Mouse (Mus musculus) liver, adult 2 months (tissue): ENCODE results near the gene 6430628N08Rik. TPM values are rescaled to one million over a fixed set of nuclear protein-coding genes. Genes with fewer than 3 reads are reported as not detected.

Source experiments
- DNase-seq: peaks from one replicate; pipeline ENCODE4 v3.0.0-alpha.2; 2011; ENCODE audit warnings: low read depth, low spot score; ENCODE audit errors: extremely low read depth
- H3K27ac ChIP-seq: fragments of 200-500 bp; replicated peaks from 2 replicates; pipeline ENCODE4 v1.5.1; 2012; ENCODE audit warnings: low read depth, mild to moderate bottlenecking, control low read depth, inconsistent platforms, low read length; ENCODE audit not compliant: insufficient read depth
- H3K27me3 ChIP-seq: fragments of 200-500 bp; 2 replicates; pipeline ENCODE4 v1.6.1; 2012; ENCODE audit warnings: mild to moderate bottlenecking, moderate library complexity, low read length, inconsistent platforms; ENCODE audit not compliant: control insufficient read depth, insufficient read depth
- H3K36me3 ChIP-seq: fragments of 200-500 bp; 2 replicates; pipeline ENCODE4 v1.6.1; 2012; ENCODE audit warnings: low read length, inconsistent platforms; ENCODE audit not compliant: control insufficient read depth, insufficient read depth
- H3K4me1 ChIP-seq: fragments of 200-500 bp; 2 replicates; pipeline ENCODE4 v1.6.1; 2011; ENCODE audit warnings: low read length; ENCODE audit not compliant: control insufficient read depth, insufficient read depth
- H3K4me3 ChIP-seq: fragments of 200-500 bp; 2 replicates; pipeline ENCODE4 v1.5.1; 2011; ENCODE audit warnings: low read depth, mild to moderate bottlenecking, control low read depth, low read length, moderate library complexity; ENCODE audit not compliant: insufficient read depth
- H3K79me2 ChIP-seq: fragments of 200-500 bp; 2 replicates; pipeline ENCODE4 v1.6.1; 2012; ENCODE audit warnings: inconsistent platforms, mild to moderate bottlenecking, low read length, moderate library complexity; ENCODE audit not compliant: control insufficient read depth, insufficient read depth
- H3K9ac ChIP-seq: fragments of 200-500 bp; 2 replicates; pipeline ENCODE4 v1.6.1; 2012; ENCODE audit warnings: low read depth, mild to moderate bottlenecking, control low read depth, inconsistent platforms, low read length
- CTCF ChIP-seq: fragments of 200-500 bp; IDR thresholded peaks from 2 replicates; pipeline ENCODE4 v1.5.1; 2011; ENCODE audit warnings: low read depth, low read length, control low read depth
- POLR2A ChIP-seq: fragments of 200-500 bp; IDR thresholded peaks from 2 replicates; pipeline ENCODE4 v1.6.1; 2011; ENCODE audit warnings: low read length, control low read depth; ENCODE audit not compliant: insufficient read depth; ENCODE audit errors: extremely low read depth
- WGBS: fragments of 180-500 bp; shearing (Covaris S2); methylation state at CpG from one replicate; pipeline ENCODE4 v1.1.7; 2018; 5-methylcytosine and 5-hydroxymethylcytosine counted together
- polyA plus RNA-seq: library from polyadenylated mRNA; depleted of rRNA; stranded (reverse); fragments of >200 nt; gene quantifications from 2 replicates; pipeline ENCODE4 v1.2.3, GENCODE M21; 2012
- total RNA-seq: library from RNA; depleted of rRNA; stranded (reverse); fragments of >200 nt; gene quantifications from 2 replicates; pipeline ENCODE4 v1.2.3, GENCODE M21; 2014

6430628N08Rik gene
- total and polyA plus RNA-seq, 2 experiments = not detected

- no peaks in the 10 kb centered on the region for H3K27me3 ChIP-seq
- H3K4me3 ChIP-seq = no peak overlapping the region
- no peak overlapping the region for H3K9ac ChIP-seq
- WGBS = 31% methylated on average over 3 of the region's 3 CpGs
- no peaks in the 10 kb centered on the region for H3K79me2 ChIP-seq
- H3K36me3 ChIP-seq = no peaks in the 10 kb centered on the region
- peaks cover 9% of the 10 kb centered on the region; the same call in 1 of the 2 replicates for H3K4me1 ChIP-seq
- peak; percentile 91 for DNase-seq
- TF ChIP-seq POLR2A = no peak
- no peak for TF ChIP-seq CTCF
- H3K27ac ChIP-seq = no peak overlapping the region
Measured at GRCm38 (mm10) chr4:115906791-115907190, 16.3 kb downstream of the 6430628N08Rik start.

DNA sequence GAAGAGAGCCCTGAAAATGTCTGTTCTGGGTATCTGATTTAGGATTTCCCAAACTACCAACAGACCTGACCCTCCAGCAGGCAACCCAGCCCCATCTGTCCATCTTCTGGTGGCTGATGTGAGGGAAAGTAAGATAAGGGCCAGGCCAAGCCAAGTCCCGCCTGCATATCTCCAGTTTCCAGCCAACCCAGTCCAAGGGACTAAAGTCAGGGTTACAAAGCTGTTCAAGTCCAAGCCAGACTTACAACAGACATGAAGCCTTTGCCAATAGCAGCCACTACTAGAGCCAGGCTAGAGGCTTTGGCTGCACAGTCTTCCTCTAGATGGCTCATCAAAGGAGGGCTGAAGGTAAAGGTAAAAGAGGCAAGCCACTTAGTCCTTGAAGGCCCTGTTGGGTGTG is 17.5 kb downstream of the 6430628N08Rik start:
- no peaks in the 10 kb centered on the region for H3K27me3 ChIP-seq
- H3K4me3 ChIP-seq = no peak overlapping the region
- TF ChIP-seq CTCF = no peak
- no peak for TF ChIP-seq POLR2A
- peak; percentile 95 for DNase-seq
- H3K27ac ChIP-seq = no peak overlapping the region
- H3K9ac ChIP-seq = no peak overlapping the region
- H3K79me2 ChIP-seq = no peaks in the 10 kb centered on the region
- H3K4me1 ChIP-seq = peaks cover 9% of the 10 kb centered on the region; the same call in 1 of the 2 replicates
- no peaks in the 10 kb centered on the region for H3K36me3 ChIP-seq
- 15% methylated on average over 1 of the region's 1 CpGs for WGBS

DNA sequence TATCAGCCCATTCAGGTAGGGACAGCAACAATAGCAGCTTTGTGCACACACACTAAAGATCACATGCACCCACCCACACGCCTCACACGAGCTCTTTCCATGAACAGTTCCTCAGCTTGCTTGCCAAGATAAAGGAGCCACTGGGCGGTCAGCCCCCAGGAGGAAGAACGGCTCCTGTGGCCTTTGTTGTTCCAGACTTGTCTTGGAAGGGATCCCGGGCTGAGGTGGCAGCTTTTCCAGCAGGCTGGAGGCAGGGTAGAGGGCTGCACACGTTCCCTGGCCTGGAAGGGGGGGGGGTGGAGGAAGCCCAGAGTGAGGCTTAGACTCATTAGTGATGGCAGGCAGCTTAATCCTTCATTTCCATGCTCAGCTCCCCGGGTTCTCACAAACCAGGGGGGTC is 18.2 kb downstream of the 6430628N08Rik start:
- Histone ChIP-seq H3K79me2 (no peaks in the 10 kb centered on the region), H3K4me1 (peaks cover 9% of the 10 kb centered on the region; the same call in 1 of the 2 replicates), H3K27me3 (no peaks in the 10 kb centered on the region), H3K9ac (no peak overlapping the region), H3K36me3 (no peaks in the 10 kb centered on the region), H3K27ac (no peak overlapping the region), H3K4me3 (no peak overlapping the region)
- TF ChIP-seq CTCF (no peak), POLR2A (no peak)
- DNase-seq = peak; percentile 56
- WGBS = 26% methylated on average over 7 of the region's 7 CpGs

DNA sequence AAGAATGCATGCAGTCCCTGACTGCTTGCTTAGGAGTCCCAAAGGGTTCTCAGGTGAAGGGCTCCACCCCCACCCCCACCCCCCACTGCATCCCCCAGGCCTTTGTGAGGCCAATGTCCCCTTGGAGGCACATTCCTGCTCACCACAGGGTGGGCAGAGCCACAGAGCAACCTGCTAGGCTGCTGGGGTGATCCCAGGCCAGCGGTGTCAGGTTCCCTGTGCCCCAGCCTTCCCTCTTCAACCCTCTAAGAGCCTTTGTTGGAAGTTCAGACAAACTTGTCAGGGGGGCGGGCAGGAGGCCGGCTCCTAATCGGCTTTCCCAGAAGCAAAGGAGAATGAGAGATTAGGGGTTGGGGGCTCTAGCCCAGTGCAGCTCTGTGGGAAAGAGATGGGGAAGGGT is 21.1 kb downstream of the 6430628N08Rik start:
- Histone ChIP-seq H3K27ac (no peak overlapping the region), H3K79me2 (no peaks in the 10 kb centered on the region), H3K4me3 (no peak overlapping the region), H3K27me3 (no peaks in the 10 kb centered on the region), H3K36me3 (no peaks in the 10 kb centered on the region), H3K9ac (no peak overlapping the region), H3K4me1 (peaks cover 9% of the 10 kb centered on the region; the same call in 1 of the 2 replicates)
- no peak for DNase-seq
- TF ChIP-seq CTCF (no peak), POLR2A (no peak)
- WGBS = 32% methylated on average over 4 of the region's 4 CpGs

GRCm38 (mm10) chr4:115919911-115920310 is 29.4 kb downstream of the 6430628N08Rik start:
- WGBS = 87% methylated on average over 16 of the region's 16 CpGs

GRCm38 (mm10) chr4:115922688-115923087 is 32.2 kb downstream of the 6430628N08Rik start:
- Histone ChIP-seq H3K36me3 (no peaks in the 10 kb centered on the region), H3K4me1 (no peaks in the 10 kb centered on the region), H3K79me2 (no peaks in the 10 kb centered on the region), H3K4me3 (no peak overlapping the region), H3K9ac (no peak overlapping the region), H3K27me3 (peaks cover 4% of the 10 kb centered on the region; the same call in 1 of the 2 replicates), H3K27ac (no peak overlapping the region)
- WGBS = 86% methylated on average over 5 of the region's 5 CpGs
- no peak for DNase-seq
- TF ChIP-seq POLR2A (no peak), CTCF (no peak)

More at GRCm38 (mm10) chr4:115919911-115920310, 29.4 kb downstream of the 6430628N08Rik start:
- Histone ChIP-seq H3K27ac (no peak overlapping the region), H3K9ac (no peak overlapping the region), H3K79me2 (no peaks in the 10 kb centered on the region), H3K27me3 (peaks cover 4% of the 10 kb centered on the region; the same call in 1 of the 2 replicates), H3K4me3 (no peak overlapping the region), H3K4me1 (no peaks in the 10 kb centered on the region), H3K36me3 (no peaks in the 10 kb centered on the region)
- TF ChIP-seq POLR2A = no peak
- TF ChIP-seq CTCF = no peak
- DNase-seq = no peak
